Mouse (Mus musculus): Measurements from ENCODE around the gene Trim28. TPM values are rescaled to one million over a fixed set of nuclear protein-coding genes. Genes with fewer than 3 reads are reported as not detected.
A peak's percentile ranks its signal among the peaks of the same experiment; 100 is the strongest.

Trim28 gene
- polyA plus RNA-seq, 1 experiment from 2014 or later: 87.2 TPM

DNA sequence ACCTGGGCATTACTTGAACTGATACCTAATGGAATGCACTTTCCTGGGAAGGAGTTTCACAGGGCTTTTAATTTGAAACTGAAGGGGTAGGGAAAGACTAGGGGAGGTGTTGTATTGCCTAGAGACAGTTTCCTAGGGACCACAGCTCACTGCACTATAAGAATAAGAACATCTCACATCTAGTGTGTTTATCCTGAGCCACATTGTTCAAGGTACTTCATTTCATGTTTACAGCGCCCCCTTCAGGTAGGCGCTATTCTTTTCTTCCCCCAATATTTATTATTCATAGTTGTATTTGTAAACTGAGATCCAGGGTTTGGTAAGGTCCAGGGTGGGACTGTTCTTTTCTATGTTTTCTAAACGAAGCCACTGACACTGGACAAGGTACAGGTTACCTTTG, 6.7 kb upstream of the Trim28 start:
- H3K4me2 ChIP-seq (replicated peaks; ENCODE audit: low read depth, low read length): no peak overlapping the region
- WGBS: 4% methylated on average over 3 of the region's 3 CpGs

DNA sequence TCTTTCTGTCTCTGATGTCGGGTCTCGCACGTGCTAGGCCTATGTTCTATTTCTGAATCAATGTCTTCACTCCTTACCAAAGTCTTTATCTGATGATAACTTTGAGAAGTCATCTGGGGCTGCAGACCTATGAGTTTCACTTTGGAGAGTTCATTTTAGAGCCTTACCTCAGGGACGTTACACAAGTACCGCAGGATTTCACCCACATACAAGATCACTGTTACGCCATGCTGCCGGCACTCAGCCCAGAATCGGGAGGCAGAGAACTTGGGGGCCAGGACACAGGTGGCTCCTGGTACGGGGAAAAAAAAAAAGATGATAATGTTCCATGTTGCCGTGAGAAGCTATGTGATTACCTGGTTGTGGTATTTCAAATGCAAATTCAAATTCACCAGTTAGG, 5.8 kb upstream of the Trim28 start:
- H3K27ac ChIP-seq (ENCODE audit: low read length): no peak overlapping the region
- H3K4me1 ChIP-seq (ENCODE audit: insufficient read depth, low read depth, low read length): no peaks in the 10 kb centered on the region
- no peak overlapping the region for H3K4me2 ChIP-seq (replicated peaks; ENCODE audit: low read depth, low read length)
- TF ChIP-seq EP300 (IDR thresholded peaks at IDR 0.05): no peak
- no peak for TF ChIP-seq CTCF (IDR thresholded peaks at IDR 0.05)
- H3K9me3 ChIP-seq (ENCODE audit: low read length): no peaks in the 10 kb centered on the region
- no peak overlapping the region for H3K9ac ChIP-seq (replicated peaks; ENCODE audit: low read depth)
- H3K36me3 ChIP-seq (ENCODE audit: insufficient read depth, low read length): no peaks in the 10 kb centered on the region
- H3K27me3 ChIP-seq (replicated peaks; ENCODE audit: insufficient read depth, low read length): no peaks in the 10 kb centered on the region
- no peak for ATAC-seq
- WGBS: 85% methylated on average over 10 of the region's 10 CpGs
- DNase-seq (ENCODE audit: low spot score): no peak
- no peak overlapping the region for H3K4me3 ChIP-seq (ENCODE audit: low read depth, low read length)

More for the DNA sequence above, 6.7 kb upstream of the Trim28 start:
- no peaks in the 10 kb centered on the region for H3K9me3 ChIP-seq (ENCODE audit: low read length)
- peak; percentile 69 for TF ChIP-seq CTCF (IDR thresholded peaks at IDR 0.05)
- no peak for TF ChIP-seq EP300 (IDR thresholded peaks at IDR 0.05)
- H3K27ac ChIP-seq (ENCODE audit: low read length): no peak overlapping the region
- no peaks in the 10 kb centered on the region for H3K36me3 ChIP-seq (ENCODE audit: insufficient read depth, low read length)
- ATAC-seq: peak; percentile 68
- H3K4me3 ChIP-seq (ENCODE audit: low read depth, low read length): no peak overlapping the region
- no peaks in the 10 kb centered on the region for H3K27me3 ChIP-seq (replicated peaks; ENCODE audit: insufficient read depth, low read length)
- DNase-seq (ENCODE audit: low spot score): peak; percentile 71
- H3K4me1 ChIP-seq (ENCODE audit: insufficient read depth, low read depth, low read length): no peaks in the 10 kb centered on the region
- H3K9ac ChIP-seq (replicated peaks; ENCODE audit: low read depth): no peak overlapping the region

DNA sequence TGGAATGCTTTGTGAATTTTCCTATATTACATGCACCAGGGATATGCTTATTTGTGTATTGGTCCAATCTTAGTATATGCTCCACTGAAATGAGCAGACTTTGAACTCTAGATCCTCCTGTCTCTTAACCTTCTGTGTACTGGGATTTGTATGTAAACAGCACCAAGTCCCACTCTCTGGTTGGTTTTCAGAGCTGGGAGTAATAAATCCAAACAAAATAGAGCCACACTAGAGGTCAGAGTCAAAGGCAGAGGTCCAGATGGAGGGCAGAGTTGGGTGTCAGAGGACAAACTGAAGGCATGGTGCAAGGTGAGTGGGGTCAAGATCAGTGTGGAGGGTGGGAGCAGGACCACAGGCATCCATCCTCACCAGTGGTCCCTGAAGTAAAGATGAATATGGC, 3.1 kb upstream of the Trim28 start:
- Histone ChIP-seq H3K27ac (ENCODE audit: low read length) (no peak overlapping the region), H3K36me3 (ENCODE audit: insufficient read depth, low read length) (no peaks in the 10 kb centered on the region), H3K9me3 (ENCODE audit: low read length) (no peaks in the 10 kb centered on the region), H3K27me3 (replicated peaks; ENCODE audit: insufficient read depth, low read length) (no peaks in the 10 kb centered on the region), H3K4me3 (ENCODE audit: low read depth, low read length) (no peak overlapping the region), H3K9ac (replicated peaks; ENCODE audit: low read depth) (no peak overlapping the region), H3K4me1 (ENCODE audit: insufficient read depth, low read depth, low read length) (no peaks in the 10 kb centered on the region), H3K4me2 (replicated peaks; ENCODE audit: low read depth, low read length) (no peak overlapping the region)
- no peak for TF ChIP-seq CTCF (IDR thresholded peaks at IDR 0.05)
- TF ChIP-seq EP300 (IDR thresholded peaks at IDR 0.05): no peak
- ATAC-seq (no peak), DNase-seq (ENCODE audit: low spot score) (no peak)

DNA sequence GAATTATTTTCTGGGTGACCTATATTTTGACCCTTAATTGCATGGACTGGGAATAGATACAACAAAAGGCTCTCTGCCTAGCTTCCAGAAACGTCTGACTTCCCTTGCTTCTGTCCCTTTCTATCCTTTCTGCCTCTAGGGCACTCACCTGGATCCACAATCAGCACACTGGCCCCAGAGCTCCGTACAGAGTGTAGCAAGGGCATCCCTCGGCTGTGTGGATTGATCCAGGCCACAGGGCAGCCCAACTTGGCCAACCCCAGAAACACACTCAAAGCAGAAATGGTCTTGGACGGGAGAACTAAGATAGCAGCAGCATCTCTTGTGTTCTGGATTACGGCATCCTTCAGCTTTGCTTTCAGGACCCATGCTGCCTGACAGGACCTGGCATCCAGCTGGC, 1.7 kb upstream of the Trim28 start:
- Histone ChIP-seq H3K4me3 (ENCODE audit: low read depth, low read length) (no peak overlapping the region), H3K4me1 (ENCODE audit: insufficient read depth, low read depth, low read length) (no peaks in the 10 kb centered on the region), H3K27me3 (replicated peaks; ENCODE audit: insufficient read depth, low read length) (no peaks in the 10 kb centered on the region), H3K9me3 (ENCODE audit: low read length) (no peaks in the 10 kb centered on the region), H3K27ac (ENCODE audit: low read length) (no peak overlapping the region), H3K9ac (replicated peaks; ENCODE audit: low read depth) (no peak overlapping the region), H3K36me3 (ENCODE audit: insufficient read depth, low read length) (no peaks in the 10 kb centered on the region), H3K4me2 (replicated peaks; ENCODE audit: low read depth, low read length) (no peak overlapping the region)
- no peak for TF ChIP-seq EP300 (IDR thresholded peaks at IDR 0.05)
- ATAC-seq: no peak
- DNase-seq (ENCODE audit: low spot score): no peak
- 66% methylated on average over 5 of the region's 5 CpGs for WGBS

DNA sequence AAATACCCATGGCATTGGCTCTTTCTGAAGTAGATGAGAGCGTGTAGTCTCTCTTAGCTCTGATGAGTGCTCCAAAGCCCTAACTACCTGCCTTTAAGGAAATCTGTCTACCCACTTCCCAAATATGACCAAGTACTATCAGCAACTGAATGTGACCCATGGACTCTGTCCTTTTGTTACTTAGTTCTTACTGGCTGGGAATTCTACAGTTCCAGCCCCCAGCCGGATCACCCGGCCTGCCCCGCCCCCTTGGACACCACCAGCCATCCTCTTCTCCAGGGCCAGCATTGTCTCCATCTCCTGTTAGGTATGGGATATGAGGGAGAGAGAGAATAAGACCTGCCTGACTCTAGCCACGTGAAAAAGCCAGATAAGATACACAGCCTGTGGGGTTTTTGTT, 861 bp upstream of the Trim28 start, which contains the start of gene Slc27a5:
Gene Slc27a5, minus strand, starts transcription at position 140 of the 400 bp plus-strand sequence.
- no peaks in the 10 kb centered on the region for H3K9me3 ChIP-seq (ENCODE audit: low read length)
- ATAC-seq (no peak), DNase-seq (ENCODE audit: low spot score) (no peak)
- H3K4me1 ChIP-seq (ENCODE audit: insufficient read depth, low read depth, low read length): no peaks in the 10 kb centered on the region
- H3K9ac ChIP-seq (replicated peaks; ENCODE audit: low read depth): no peak within 1 kb of the TSS
- no peaks in the 10 kb centered on the region for H3K36me3 ChIP-seq (ENCODE audit: insufficient read depth, low read length)
- H3K27me3 ChIP-seq (replicated peaks; ENCODE audit: insufficient read depth, low read length): no peaks in the 10 kb centered on the region
- TF ChIP-seq EP300 (IDR thresholded peaks at IDR 0.05): no peak
- no peak for TF ChIP-seq CTCF (IDR thresholded peaks at IDR 0.05)
- no peak within 1 kb of the TSS for H3K4me3 ChIP-seq (ENCODE audit: low read depth, low read length)
- H3K27ac ChIP-seq (ENCODE audit: low read length): no peak within 1 kb of the TSS
- 78% methylated on average over 5 of the region's 5 CpGs for WGBS
- no peak within 1 kb of the TSS for H3K4me2 ChIP-seq (replicated peaks; ENCODE audit: low read depth, low read length)

DNA sequence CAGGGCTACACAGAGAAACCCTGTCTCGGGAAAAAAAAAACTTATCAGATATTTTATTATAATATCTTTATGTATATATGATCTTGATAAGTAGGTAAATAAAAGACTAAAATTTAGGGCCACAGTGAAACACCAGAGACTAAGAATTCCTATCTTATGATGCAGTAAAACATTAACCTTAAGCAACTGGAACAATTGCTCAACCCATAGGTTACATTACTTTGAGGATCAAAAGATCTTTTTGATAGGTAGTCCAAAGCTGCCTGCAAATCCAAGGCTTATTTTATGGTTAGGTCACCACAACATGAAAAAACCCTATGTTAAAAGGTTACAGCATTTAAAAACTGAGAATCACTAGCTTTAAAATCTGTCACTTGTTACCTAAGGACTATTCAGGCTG, 2.7 kb downstream of the Trim28 start:
- 50% methylated on average over 1 of the region's 1 CpGs for WGBS
- no peak overlapping the region for H3K4me2 ChIP-seq (replicated peaks; ENCODE audit: low read depth, low read length)
- no peaks in the 10 kb centered on the region for H3K9me3 ChIP-seq (ENCODE audit: low read length)
- no peak overlapping the region for H3K27ac ChIP-seq (ENCODE audit: low read length)
- DNase-seq (ENCODE audit: low spot score) (no peak), ATAC-seq (no peak)
- no peaks in the 10 kb centered on the region for H3K27me3 ChIP-seq (replicated peaks; ENCODE audit: insufficient read depth, low read length)
- no peak overlapping the region for H3K9ac ChIP-seq (replicated peaks; ENCODE audit: low read depth)
- H3K4me3 ChIP-seq (ENCODE audit: low read depth, low read length): no peak overlapping the region
- no peaks in the 10 kb centered on the region for H3K36me3 ChIP-seq (ENCODE audit: insufficient read depth, low read length)
- H3K4me1 ChIP-seq (ENCODE audit: insufficient read depth, low read depth, low read length): no peaks in the 10 kb centered on the region
- TF ChIP-seq EP300 (IDR thresholded peaks at IDR 0.05) (no peak), CTCF (IDR thresholded peaks at IDR 0.05) (no peak)

DNA sequence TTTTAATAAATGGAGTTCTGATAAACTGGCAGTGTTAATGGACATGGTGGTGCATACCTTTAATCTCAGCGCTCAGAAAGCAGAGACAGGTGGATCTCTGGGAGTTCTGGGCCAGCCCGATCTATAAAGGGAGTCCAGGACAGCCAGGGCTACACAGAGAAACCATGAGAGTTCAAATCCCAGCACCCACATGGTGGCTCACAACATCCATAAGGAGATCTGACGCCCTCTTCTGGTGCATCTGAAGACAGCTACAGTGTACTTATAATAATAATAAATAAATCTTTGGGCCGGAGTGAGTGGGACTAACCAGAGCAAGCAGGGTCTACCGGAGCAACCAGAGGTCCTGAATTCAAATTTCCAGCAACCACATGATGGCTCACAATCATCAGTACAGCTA, 4.5 kb downstream of the Trim28 start:
- WGBS: 72% methylated on average over 5 of the region's 5 CpGs
- H3K27ac ChIP-seq (ENCODE audit: low read length): no peak overlapping the region
- no peak overlapping the region for H3K4me3 ChIP-seq (ENCODE audit: low read depth, low read length)
- ATAC-seq (no peak), DNase-seq (ENCODE audit: low spot score) (no peak)
- no peak overlapping the region for H3K9ac ChIP-seq (replicated peaks; ENCODE audit: low read depth)
- no peaks in the 10 kb centered on the region for H3K36me3 ChIP-seq (ENCODE audit: insufficient read depth, low read length)
- H3K9me3 ChIP-seq (ENCODE audit: low read length): no peaks in the 10 kb centered on the region
- H3K27me3 ChIP-seq (replicated peaks; ENCODE audit: insufficient read depth, low read length): no peaks in the 10 kb centered on the region
- H3K4me1 ChIP-seq (ENCODE audit: insufficient read depth, low read depth, low read length): no peaks in the 10 kb centered on the region
- no peak overlapping the region for H3K4me2 ChIP-seq (replicated peaks; ENCODE audit: low read depth, low read length)
- TF ChIP-seq EP300 (IDR thresholded peaks at IDR 0.05) (no peak), CTCF (IDR thresholded peaks at IDR 0.05) (0 out of 2 replicates have a peak, but pooled peaks have one; percentile 19)

Measured in lung, postnatal 0 days (tissue).